Mouse (Mus musculus): ENCODE results near the gene Cd8a.

Gene Cd8a

GRCm38 (mm10) chr6:71371085-71371605 is 2.1 kb upstream of the Cd8a start:
- DNase-seq (ENCODE audit: low spot score) = no peak

GRCm38 (mm10) chr6:71372041-71372720 is 1.0 kb upstream of the Cd8a start:
- DNase-seq (ENCODE audit: low spot score) = no peak

DNA sequence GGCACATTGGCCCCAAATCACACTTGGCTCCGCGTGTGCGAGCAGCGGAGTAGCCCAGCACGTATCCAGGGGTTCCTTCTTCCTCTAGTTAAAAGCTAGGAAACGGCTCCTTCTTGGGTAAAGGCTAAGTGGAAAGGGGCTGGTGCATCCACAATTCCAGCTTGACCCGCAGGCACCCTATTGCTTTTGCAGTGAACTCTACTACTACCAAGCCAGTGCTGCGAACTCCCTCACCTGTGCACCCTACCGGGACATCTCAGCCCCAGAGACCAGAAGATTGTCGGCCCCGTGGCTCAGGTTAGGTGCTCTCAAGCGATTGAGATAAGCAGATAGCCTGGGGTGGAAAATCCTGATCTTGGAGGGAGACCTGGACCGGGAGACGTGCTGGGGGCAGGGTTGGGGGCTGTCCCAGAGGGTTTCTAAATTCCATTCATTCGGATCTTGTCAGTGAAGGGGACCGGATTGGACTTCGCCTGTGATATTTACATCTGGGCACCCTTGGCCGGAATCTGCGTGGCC is 1.1 kb downstream of the Cd8a start:
- no peak for DNase-seq (ENCODE audit: low spot score)

DNA sequence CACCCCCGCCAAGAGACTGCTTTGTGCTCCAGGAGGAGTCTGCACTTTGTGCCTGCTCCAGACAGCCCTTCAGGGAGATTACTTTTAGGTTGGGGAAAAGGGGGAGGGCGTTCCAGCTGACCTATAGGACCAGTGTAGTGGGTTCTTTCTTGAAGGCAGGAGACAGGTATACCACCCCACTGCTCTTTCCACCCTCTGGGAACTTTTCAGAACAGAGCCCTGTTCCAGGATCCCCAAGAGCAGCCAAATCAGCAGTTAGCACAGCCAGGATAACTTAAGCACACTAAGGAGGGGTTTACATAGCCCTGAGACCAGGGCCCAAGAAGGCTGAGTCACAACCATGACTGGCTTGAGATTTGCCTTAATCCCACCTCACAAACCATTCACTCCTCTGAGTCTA is 1.7 kb downstream of the Cd8a start:
- no peak for DNase-seq (ENCODE audit: low spot score)

DNA sequence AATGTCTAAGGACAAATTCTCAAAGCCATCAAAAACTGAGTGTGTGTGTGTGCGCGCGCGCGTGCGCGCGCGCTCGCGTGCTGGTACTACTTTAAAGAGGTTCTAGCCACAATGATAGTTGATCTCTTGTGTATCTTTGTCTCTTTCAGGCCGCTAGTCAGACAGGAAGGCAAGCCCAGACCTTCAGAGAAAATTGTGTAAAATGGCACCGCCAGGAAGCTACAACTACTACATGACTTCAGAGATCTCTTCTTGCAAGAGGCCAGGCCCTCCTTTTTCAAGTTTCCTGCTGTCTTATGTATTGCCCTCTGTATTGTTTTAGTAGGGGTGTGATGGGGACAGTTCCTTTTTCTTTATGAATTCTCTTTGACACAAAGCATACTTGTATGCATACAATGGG is 3.5 kb downstream of the Cd8a start:
- no peak for DNase-seq (ENCODE audit: low spot score)

- no peak for DNase-seq (ENCODE audit: low spot score)
Observed at GRCm38 (mm10) chr6:71381654-71382053, 8.4 kb downstream of the Cd8a start.

DNA sequence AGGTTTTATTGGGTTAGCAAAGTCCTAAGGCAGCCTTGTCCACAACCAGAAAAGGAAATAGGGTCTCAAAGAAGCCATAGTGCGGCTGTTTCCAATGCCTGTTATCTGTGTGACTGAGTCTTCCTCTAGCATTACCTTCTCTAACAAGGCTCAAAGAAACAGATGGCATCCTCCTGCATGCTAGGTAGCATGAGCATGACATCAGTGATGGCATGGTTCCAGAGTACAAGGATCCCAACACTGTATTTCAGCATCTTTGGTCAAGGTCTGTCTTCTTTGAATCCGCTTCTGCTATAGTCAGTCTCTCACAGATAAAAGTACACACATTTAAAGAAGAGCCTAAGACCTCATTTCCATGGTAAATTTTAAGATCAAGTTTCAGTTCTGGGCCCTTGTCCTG is 17.3 kb downstream of the Cd8a start:
- DNase-seq (ENCODE audit: low spot score) = no peak

GRCm38 (mm10) chr6:71396016-71396415 is 22.8 kb downstream of the Cd8a start:
- no peak for DNase-seq (ENCODE audit: low spot score)

DNA sequence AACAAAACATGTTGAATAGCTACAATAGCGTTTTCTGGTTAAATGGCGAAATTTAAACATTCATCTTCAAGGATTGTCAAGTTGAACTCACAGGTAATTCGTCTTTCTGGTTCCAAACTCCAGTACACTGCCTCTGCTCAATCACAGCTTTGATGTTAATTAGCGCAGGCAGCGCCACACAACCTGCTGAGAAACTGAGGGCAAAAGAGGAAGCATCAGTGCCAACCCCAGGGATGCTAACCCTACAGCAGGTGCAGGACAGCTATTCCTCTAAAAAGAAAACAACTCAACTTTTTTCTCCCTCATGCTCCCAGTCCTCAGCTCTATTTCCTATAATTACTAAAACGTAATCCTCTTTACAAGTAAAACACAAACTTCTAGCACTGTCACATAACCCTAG is 23.5 kb downstream of the Cd8a start:
- no peak for DNase-seq (ENCODE audit: low spot score)

GRCm38 (mm10) chr6:71398829-71399609 is 25.8 kb downstream of the Cd8a start:
- DNase-seq (ENCODE audit: low spot score) = no peak

- DNase-seq (ENCODE audit: low spot score) = no peak
Observed at GRCm38 (mm10) chr6:71414624-71415023, 41.4 kb downstream of the Cd8a start.

DNA sequence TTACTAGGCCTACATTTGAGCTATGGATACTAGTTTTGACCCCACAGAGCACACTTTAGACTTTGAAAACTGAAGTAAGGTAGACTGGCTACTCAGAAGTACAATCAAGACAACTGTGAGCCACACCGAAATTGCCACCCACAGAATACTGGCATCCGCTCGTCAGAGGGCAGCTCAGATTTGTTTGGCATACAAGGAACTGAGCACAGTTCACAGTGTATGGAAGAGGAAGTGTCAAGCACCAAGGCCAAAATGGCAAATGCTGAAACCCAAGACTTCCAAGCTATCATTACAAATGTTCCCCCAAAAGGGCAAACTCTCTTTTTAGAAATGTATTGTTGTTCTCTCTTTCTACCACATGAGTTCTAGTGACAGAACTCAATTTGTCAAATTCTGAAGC is 42.2 kb downstream of the Cd8a start:
- DNase-seq (ENCODE audit: low spot score) = no peak

GRCm38 (mm10) chr6:71418874-71419273 is 45.6 kb downstream of the Cd8a start:
- no peak for DNase-seq (ENCODE audit: low spot score)

DNA sequence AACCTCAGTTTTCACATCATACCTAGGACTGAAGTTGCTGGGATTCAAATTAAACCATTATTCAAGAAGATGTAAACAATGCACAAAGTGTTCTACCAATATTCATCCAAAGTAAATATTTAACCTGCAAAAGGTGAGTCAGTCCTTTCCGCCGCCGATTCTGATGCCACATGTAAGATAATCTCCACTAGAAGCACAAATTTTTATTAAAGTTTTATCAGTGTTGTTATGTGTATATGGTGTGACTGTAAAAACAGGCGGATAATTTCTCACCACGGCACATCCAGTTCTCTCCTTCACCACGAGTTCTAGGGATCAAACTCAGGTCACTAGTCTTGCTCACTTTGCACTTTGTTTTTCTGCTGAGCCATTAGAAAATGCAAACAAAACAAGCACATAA is 47.6 kb downstream of the Cd8a start:
- no peak for DNase-seq (ENCODE audit: low spot score)

DNA sequence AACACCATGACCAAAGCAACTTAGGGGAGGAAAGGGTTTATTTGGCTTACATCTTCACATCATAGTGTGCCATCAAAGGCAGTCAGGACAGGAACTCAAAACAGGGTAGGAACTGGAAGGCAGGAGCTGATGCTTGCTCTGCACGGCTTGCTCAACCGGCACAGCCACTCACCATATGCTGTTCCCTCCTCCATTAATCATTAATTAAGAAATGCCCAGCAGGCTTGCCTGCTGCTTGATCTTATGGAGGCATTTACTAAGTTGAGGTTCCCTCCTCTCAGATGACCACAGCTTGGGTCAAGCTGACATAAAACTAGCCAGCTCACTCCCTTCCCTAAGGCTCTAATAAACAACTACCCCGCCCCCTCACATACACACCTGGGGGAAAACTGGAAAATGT is 48.9 kb downstream of the Cd8a start:
- DNase-seq (ENCODE audit: low spot score) = no peak

DNA sequence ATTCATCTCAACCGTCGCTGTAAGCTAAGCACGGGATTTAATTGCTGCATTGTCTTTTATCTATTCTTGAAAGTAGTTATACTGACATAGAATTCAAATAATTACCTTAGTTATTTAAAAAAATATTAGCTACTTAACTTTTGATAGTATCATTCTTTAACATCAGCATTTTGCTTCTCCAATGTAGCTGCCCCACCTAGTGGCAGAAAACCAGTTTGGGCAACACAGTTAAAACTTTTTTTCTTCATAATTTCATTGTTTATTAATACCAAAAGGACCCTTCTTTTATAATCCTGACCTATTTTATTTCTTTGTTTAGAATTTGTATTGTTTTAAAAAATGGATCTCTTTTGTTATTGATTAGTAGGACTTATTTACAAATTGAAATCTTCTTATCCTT is 49.9 kb downstream of the Cd8a start:
- no peak for DNase-seq (ENCODE audit: low spot score)

DNA sequence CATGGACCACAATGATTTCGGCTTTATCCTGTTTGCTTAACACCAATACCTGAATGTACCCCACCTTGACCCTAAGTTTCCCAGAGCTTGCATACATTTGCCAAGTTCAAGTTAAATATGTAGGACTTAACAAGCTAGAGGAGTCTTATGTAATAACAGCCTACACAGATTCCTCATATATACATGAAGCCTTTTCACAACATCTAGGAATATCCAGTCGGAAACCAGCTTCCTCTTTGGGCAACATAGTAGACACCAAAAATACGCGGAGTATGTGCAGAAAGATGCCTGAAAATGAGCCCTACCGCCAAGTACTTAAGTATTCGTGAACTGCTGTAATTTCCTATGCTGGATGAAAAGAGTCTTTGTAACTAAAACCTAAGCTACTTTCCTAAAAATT is 52.5 kb downstream of the Cd8a start:
- no peak for DNase-seq (ENCODE audit: low spot score)

DNA sequence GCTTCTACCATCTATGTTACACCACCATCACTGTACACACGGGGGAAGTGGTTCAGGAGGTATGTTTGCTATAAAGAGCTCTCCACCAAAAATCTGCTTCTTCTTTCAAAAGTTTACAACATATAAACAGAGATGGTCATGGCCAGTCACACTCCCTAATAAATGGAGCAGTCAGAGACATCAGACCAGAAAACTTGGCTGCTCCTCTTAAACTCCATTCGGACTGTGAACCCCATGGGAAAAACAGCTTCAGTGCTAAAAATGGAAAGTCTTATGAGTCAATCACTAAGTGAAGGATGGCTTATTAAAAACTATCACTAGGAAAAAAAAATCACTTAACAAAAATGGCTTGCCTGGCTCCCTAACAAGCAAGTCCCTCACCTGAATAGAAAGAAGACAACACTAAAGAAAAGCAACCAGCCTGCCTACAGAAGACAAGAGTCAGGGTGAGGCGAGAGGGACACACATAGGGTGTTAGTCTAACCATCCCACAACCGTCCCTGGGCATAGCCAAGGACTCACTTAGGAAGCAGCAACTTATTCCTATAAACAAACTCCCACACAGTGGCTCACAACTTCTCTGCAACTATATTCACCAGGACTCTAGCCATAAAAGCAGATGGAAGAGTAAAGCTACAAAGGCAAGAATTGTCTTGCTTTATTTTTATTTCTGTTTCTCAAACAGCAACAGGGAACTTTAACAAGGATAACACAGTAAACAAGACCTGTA is 54.9 kb downstream of the Cd8a start:
- DNase-seq (ENCODE audit: low spot score) = no peak
